In genomic region chr16:30034001-30034400, GRCm38 (mm10) we compare ENCODE assay signal across 11 mouse cellular contexts. TPM values are rescaled to one million over a fixed set of nuclear protein-coding genes. Genes with fewer than 3 reads are reported as not detected.
DNase-seq lines count a peak whose midpoint lies in the region; ATAC-seq and TF ChIP-seq lines count a peak whose summit lies in the region.
"Had no signal": no experiment of that assay in that cellular context is flagged by ENCODE, and none has a peak within 500 bp of the region (broad histone marks: within the 10 kb centered on the region; RNA-seq: fewer than 3 reads in every experiment).

No protein-coding gene starts in this region.

- ATAC-seq in heart, embryonic 16.5 days (replicated peaks; ENCODE audit: extremely low read depth, insufficient read depth, low FRiP score), result 0 out of 2 replicates have a peak, but pooled peaks have one; percentile 12
- no peak for ATAC-seq in embryonic facial prominence, embryonic 11.5 days (replicated peaks; ENCODE audit: insufficient number of reproducible peaks, low FRiP score, low TSS enrichment, low read depth)
- peak; percentile 83 for ATAC-seq in stomach, postnatal 0 days (ENCODE audit: low FRiP score, low TSS enrichment)
- ATAC-seq: forebrain, embryonic 13.5 days had no signal

- DNase-seq in heart, postnatal 36 days, result no peak
- DNase-seq in thymus, postnatal 25 days, result peak; percentile 9
- no peak for DNase-seq in thymus, postnatal 10 days (ENCODE audit: low spot score in 2 of 2)
- DNase-seq in embryonic facial prominence, embryonic 11.5 days (ENCODE audit: low spot score), result peak; percentile 36
- DNase-seq in stomach, postnatal 0 days (ENCODE audit: low spot score), result peak; percentile 71
- no peak for DNase-seq in testis, postnatal 14 days (ENCODE audit: low spot score)
- no peak for DNase-seq in layer of hippocampus, postnatal 36 days
- DNase-seq: cerebellum, postnatal 36 days; left cerebral cortex, postnatal 4 days had no signal

- intact Hi-C loops in heart, postnatal 36 days (cut with DNase I), result no loop called here

- peaks cover 8% of the 10 kb centered on the region for H3K4me1 ChIP-seq in heart, embryonic 16.5 days (ENCODE audit: control insufficient read depth, insufficient read depth, low read length)
- no peaks in the 10 kb centered on the region for H3K4me1 ChIP-seq in embryonic facial prominence, embryonic 11.5 days (ENCODE audit: control insufficient read depth, insufficient read depth, low read length)
- H3K4me1 ChIP-seq in stomach, postnatal 0 days (replicated peaks; ENCODE audit: control insufficient read depth, insufficient read depth), result peaks cover 11% of the 10 kb centered on the region

- no peaks in the 10 kb centered on the region for H3K36me3 ChIP-seq in heart, embryonic 16.5 days (ENCODE audit: control insufficient read depth, insufficient read depth)
- H3K36me3 ChIP-seq in embryonic facial prominence, embryonic 11.5 days (replicated peaks; ENCODE audit: control insufficient read depth, insufficient read depth, low read depth, low read length), result no peaks in the 10 kb centered on the region
- H3K36me3 ChIP-seq in stomach, postnatal 0 days (ENCODE audit: control insufficient read depth, insufficient read depth, low read length), result no peaks in the 10 kb centered on the region

- H3K27me3 ChIP-seq in heart, embryonic 16.5 days (ENCODE audit: control insufficient read depth, insufficient read depth, low read length), result no peaks in the 10 kb centered on the region
- no peaks in the 10 kb centered on the region for H3K27me3 ChIP-seq in embryonic facial prominence, embryonic 11.5 days (ENCODE audit: control insufficient read depth, insufficient read depth, low read length)
- no peaks in the 10 kb centered on the region for H3K27me3 ChIP-seq in stomach, postnatal 0 days (ENCODE audit: control insufficient read depth, insufficient read depth, low read length)

- H3K9me3 ChIP-seq in heart, embryonic 16.5 days (replicated peaks; ENCODE audit: control insufficient read depth, low read length), result no peaks in the 10 kb centered on the region
- no peaks in the 10 kb centered on the region for H3K9me3 ChIP-seq in embryonic facial prominence, embryonic 11.5 days (replicated peaks; ENCODE audit: control insufficient read depth, low read length)
- H3K9me3 ChIP-seq in stomach, postnatal 0 days (ENCODE audit: control insufficient read depth, low read length), result no peaks in the 10 kb centered on the region
- H3K9me3 ChIP-seq: forebrain, embryonic 13.5 days had no signal

- no peak overlapping the region for H3K4me2 ChIP-seq in heart, embryonic 16.5 days (ENCODE audit: low read depth, low read length)
- no peak overlapping the region for H3K4me2 ChIP-seq in embryonic facial prominence, embryonic 11.5 days (ENCODE audit: low read depth, low read length)
- H3K4me2 ChIP-seq in stomach, postnatal 0 days (replicated peaks; ENCODE audit: low read depth), result no peak overlapping the region
- H3K4me2 ChIP-seq: forebrain, embryonic 13.5 days had no signal

- WGBS in heart, embryonic 16.5 days, result 45% methylated on average over 4 of the region's 4 CpGs
- WGBS in embryonic facial prominence, embryonic 11.5 days, result 40% methylated on average over 4 of the region's 4 CpGs
- WGBS in stomach, postnatal 0 days, result 34% methylated on average over 4 of the region's 4 CpGs

- no peak overlapping the region for H3K4me3 ChIP-seq in heart, embryonic 16.5 days (ENCODE audit: low read length)
- H3K4me3 ChIP-seq in embryonic facial prominence, embryonic 11.5 days (ENCODE audit: low read depth, low read length), result no peak overlapping the region
- H3K4me3 ChIP-seq in stomach, postnatal 0 days (ENCODE audit: low read depth, low read length), result no peak overlapping the region
- H3K4me3 ChIP-seq: forebrain, embryonic 13.5 days had no signal

- TF ChIP-seq CTCF in stomach, postnatal 0 days (IDR thresholded peaks at IDR 0.05; ENCODE audit: low read depth), result no peak

- no peak overlapping the region for H3K27ac ChIP-seq in heart, embryonic 16.5 days (ENCODE audit: low read length)
- H3K27ac ChIP-seq in embryonic facial prominence, embryonic 11.5 days (replicated peaks; ENCODE audit: low read depth, low read length), result no peak overlapping the region
- H3K27ac ChIP-seq in stomach, postnatal 0 days (replicated peaks), result peak overlapping the region; percentile 76
- H3K27ac ChIP-seq: forebrain, embryonic 13.5 days had no signal

- H3K9ac ChIP-seq in heart, embryonic 16.5 days (ENCODE audit: low read length), result no peak overlapping the region
- H3K9ac ChIP-seq in embryonic facial prominence, embryonic 11.5 days (replicated peaks; ENCODE audit: low read length), result no peak overlapping the region
- no peak overlapping the region for H3K9ac ChIP-seq in stomach, postnatal 0 days (ENCODE audit: low read length)
- H3K9ac ChIP-seq: forebrain, embryonic 13.5 days had no signal

- no peak for TF ChIP-seq EP300 in stomach, postnatal 0 days (optimal IDR thresholded peaks at IDR 0.05)

RNA-seq across cellular contexts. Expression of gene Hes1, which starts 30.2 kb away (rescaled TPM):
- polyA plus RNA-seq in heart, embryonic 16.5 days (2015; fragmentation: Nextera tagmentation; extraction: Ambion mirVana), result 19.1 and 23.8 TPM in 2 replicates
- total RNA-seq in heart, postnatal 36 days (2021), result 10 to 100 TPM; 20.6 to 27.4 TPM
- 65.0 and 68.1 TPM in 2 replicates for polyA plus RNA-seq in embryonic facial prominence, embryonic 11.5 days (2014; fragmentation: Nextera tagmentation; extraction: Ambion mirVana)
- 66.2 and 73.1 TPM in 2 replicates for polyA plus RNA-seq in stomach, postnatal 0 days (2015; fragmentation: Nextera tagmentation; extraction: Ambion mirVana)
- total RNA-seq in layer of hippocampus, postnatal 36 days (2021), result 10 to 100 TPM; 18.9 to 23.3 TPM

Comparison
In these comparisons a context has a peak if more than half of its experiments do, and no peak if none do; other contexts are left out.
1. DNase-seq: peak in thymus, postnatal 25 days (single experiment), embryonic facial prominence, embryonic 11.5 days (single experiment) and stomach, postnatal 0 days (single experiment); none in heart, postnatal 36 days (0 of 2), thymus, postnatal 10 days (0 of 2), testis, postnatal 14 days (single experiment) and layer of hippocampus, postnatal 36 days (0 of 2).